10 mouse cellular contexts compared by ENCODE assay signal in genomic region chr2:28518231-28518630, GRCm38 (mm10). TPM values are rescaled to one million over a fixed set of nuclear protein-coding genes. Genes with fewer than 3 reads are reported as not detected.
DNase-seq lines count a peak whose midpoint lies in the region; ATAC-seq and TF ChIP-seq lines count a peak whose summit lies in the region.
"Had no signal": no experiment of that assay in that cellular context is flagged by ENCODE, and none has a peak within 500 bp of the region (broad histone marks: within the 10 kb centered on the region; RNA-seq: fewer than 3 reads in every experiment).

No protein-coding gene starts in this region.

- peak; percentile 63 to 78 for DNase-seq in left cerebral cortex, adult 2 months (ENCODE audit: extremely low spot score in 1 of 2, low spot score in 2 of 2)
- no peak for DNase-seq in left cerebral cortex, adult 11 months (ENCODE audit: low spot score)
- no peak for DNase-seq in ES-E14 (ENCODE audit: low read depth, low spot score)
- peak; percentile 81 to 84 for DNase-seq in frontal cortex, adult 2 months (ENCODE audit: extremely low spot score in 1 of 2, low spot score in 1 of 2)
- no peak for DNase-seq in adrenal gland, postnatal 25 days

- ATAC-seq in neural tube, embryonic 14.5 days (ENCODE audit: low read depth) = no peak
- no peak for ATAC-seq in megakaryocyte progenitor cell, adult 5-6 weeks (replicated peaks; ENCODE audit: poor library complexity)

- peak overlapping the region; percentile 1; the same call in 1 of the 2 replicates for H3K4me2 ChIP-seq in neural tube, embryonic 14.5 days (ENCODE audit: low read depth, low read length)
- H3K4me2 ChIP-seq: embryonic facial prominence, embryonic 12.5 days; heart, embryonic 15.5 days had no signal

- in situ Hi-C loops in ES-E14 (cut with MboI; ENCODE audit: low sequenced_read_pairs in 2 of 2, unreplicated experiment in 2 of 2) = no loop called here

- intact Hi-C loops in left cerebral cortex, adult 2 months (cut with DNase I) = no loop called here

- peak overlapping the region; percentile 11; the same call in 1 of the 2 replicates for H3K4me3 ChIP-seq in left cerebral cortex, adult 2 months
- H3K4me3 ChIP-seq in ES-E14 (ENCODE audit: insufficient read depth in 1 of 2, low read depth in 1 of 2, low read length in 2 of 2, poor library complexity in 1 of 2, severe bottlenecking in 1 of 2) = no peak overlapping the region
- H3K4me3 ChIP-seq in neural tube, embryonic 14.5 days (ENCODE audit: low read depth, low read length) = no peak overlapping the region
- H3K4me3 ChIP-seq: embryonic facial prominence, embryonic 12.5 days; heart, embryonic 15.5 days had no signal

- no peaks in the 10 kb centered on the region for H3K9me3 ChIP-seq in ES-E14 (ENCODE audit: control insufficient read depth, insufficient read depth, low read depth, low read length)
- H3K9me3 ChIP-seq in neural tube, embryonic 14.5 days (ENCODE audit: control insufficient read depth, low read length) = no peaks in the 10 kb centered on the region
- H3K9me3 ChIP-seq: embryonic facial prominence, embryonic 12.5 days; heart, embryonic 15.5 days had no signal

- no peak overlapping the region for H3K9ac ChIP-seq in ES-E14 (ENCODE audit: insufficient read depth, low read depth, low read length, poor library complexity, severe bottlenecking)
- H3K9ac ChIP-seq in neural tube, embryonic 14.5 days (replicated peaks; ENCODE audit: low read depth, low read length) = no peak overlapping the region
- H3K9ac ChIP-seq: embryonic facial prominence, embryonic 12.5 days; heart, embryonic 15.5 days had no signal

- 10% methylated on average over 2 of the region's 2 CpGs for WGBS in neural tube, embryonic 14.5 days

- H3K4me1 ChIP-seq in ES-E14 (ENCODE audit: control insufficient read depth in 2 of 2, insufficient read depth in 2 of 2, low read length in 2 of 2, poor library complexity in 1 of 2) = peaks cover 3 to 31% of the 10 kb centered on the region in 2 experiments; a peak in 3 of 4 replicates
- H3K4me1 ChIP-seq in neural tube, embryonic 14.5 days (ENCODE audit: control insufficient read depth, insufficient read depth, low read length) = peaks cover 47% of the 10 kb centered on the region

- H3K36me3 ChIP-seq in ES-E14 (ENCODE audit: control insufficient read depth, insufficient read depth, low read length, poor library complexity, severe bottlenecking) = peaks cover 3% of the 10 kb centered on the region; the same call in 1 of the 2 replicates
- H3K36me3 ChIP-seq in neural tube, embryonic 14.5 days (ENCODE audit: control insufficient read depth, insufficient read depth, low read length) = no peaks in the 10 kb centered on the region
- H3K36me3 ChIP-seq: heart, embryonic 15.5 days had no signal

- H3K27ac ChIP-seq in left cerebral cortex, adult 2 months = peak overlapping the region; percentile 83
- peak overlapping the region; percentile 92; the same call in 1 of the 2 replicates for H3K27ac ChIP-seq in ES-E14 (ENCODE audit: insufficient read depth, low read depth, low read length, poor library complexity, severe bottlenecking)
- H3K27ac ChIP-seq in neural tube, embryonic 14.5 days (ENCODE audit: low read depth, low read length) = no peak overlapping the region
- H3K27ac ChIP-seq: embryonic facial prominence, embryonic 12.5 days; heart, embryonic 15.5 days had no signal

- H3K27me3 ChIP-seq in neural tube, embryonic 14.5 days (ENCODE audit: control insufficient read depth, insufficient read depth, low read length) = no peaks in the 10 kb centered on the region
- H3K27me3 ChIP-seq: embryonic facial prominence, embryonic 12.5 days; heart, embryonic 15.5 days had no signal

- no peak for TF ChIP-seq CTCF in left cerebral cortex, adult 2 months (IDR thresholded peaks at IDR 0.05)

TF ChIP-seq in ES-E14, 5 proteins besides CTCF, POLR2A, EP300 and RAD21:
- no peak for TF ChIP-seq CHD2 (IDR thresholded peaks at IDR 0.05; ENCODE audit: low read depth, low read length)

RNA-seq across cellular contexts. Expression of gene Ralgds, which starts 5.3 kb away (rescaled TPM):
- 10 to 100 TPM; 81.1 to 92.6 TPM for total RNA-seq in left cerebral cortex, adult 2 months (2021)
- total RNA-seq in ES-E14 (2012; rRNA removed) = 18.2 and 24.8 TPM in 2 replicates
- polyA plus RNA-seq in frontal cortex, adult 2 months (2012; rRNA removed) = 90.9 and 92.7 TPM in 2 replicates
- polyA plus RNA-seq in neural tube, embryonic 14.5 days (2014; fragmentation: Nextera tagmentation; extraction: Ambion mirVana) = 76.5 and 88.2 TPM in 2 replicates
- total RNA-seq in megakaryocyte progenitor cell, adult 5-6 weeks (2015) = 3.4 and 7.4 TPM in 2 replicates
- 3.2 and 3.3 TPM in 2 replicates for total RNA-seq in megakaryocyte progenitor cell, adult 5-6 weeks (2017)
- 32.6 and 40.3 TPM in 2 replicates for total RNA-seq in adrenal gland, postnatal 25 days (2021)

RNA-seq across cellular contexts. Expression of gene Gm10134, which starts 12.3 kb away (rescaled TPM):
- 1 to 10 TPM in 1 of 2 experiments, not detected in 1; 1.9 TPM for total RNA-seq in left cerebral cortex, adult 2 months (2021)
- 0.80 and 5.1 TPM in 2 replicates for total RNA-seq in ES-E14 (2012; rRNA removed)
- polyA plus RNA-seq in frontal cortex, adult 2 months (2012; rRNA removed) = 0.54 TPM in 1 of 2 replicates, not detected in the other
- polyA plus RNA-seq in neural tube, embryonic 14.5 days (2014; fragmentation: Nextera tagmentation; extraction: Ambion mirVana) = 3.5 TPM in 1 of 2 replicates, not detected in the other
- total RNA-seq in megakaryocyte progenitor cell, adult 5-6 weeks (2015) = not detected in 2 replicates
- not detected in 2 replicates for total RNA-seq in megakaryocyte progenitor cell, adult 5-6 weeks (2017)
- 3.4 TPM in 1 of 2 replicates, not detected in the other for total RNA-seq in adrenal gland, postnatal 25 days (2021)
- polyA plus RNA-seq: limb, embryonic 11.5 days had no signal

RNA-seq across cellular contexts. Expression of gene Gbgt1, which starts 21.5 kb away (rescaled TPM):
- 1 to 10 TPM; 1.8 to 2.9 TPM for total RNA-seq in left cerebral cortex, adult 2 months (2021)
- 1.4 and 3.1 TPM in 2 replicates for total RNA-seq in ES-E14 (2012; rRNA removed)
- 1.3 and 1.4 TPM in 2 replicates for polyA plus RNA-seq in frontal cortex, adult 2 months (2012; rRNA removed)
- polyA plus RNA-seq in neural tube, embryonic 14.5 days (2014; fragmentation: Nextera tagmentation; extraction: Ambion mirVana) = 0.23 and 1.6 TPM in 2 replicates
- not detected in 2 replicates for total RNA-seq in megakaryocyte progenitor cell, adult 5-6 weeks (2015)
- total RNA-seq in megakaryocyte progenitor cell, adult 5-6 weeks (2017) = not detected in 2 replicates
- 2.1 and 3.2 TPM in 2 replicates for total RNA-seq in adrenal gland, postnatal 25 days (2021)
- polyA plus RNA-seq: limb, embryonic 11.5 days had no signal

RNA-seq across cellular contexts. Expression of gene Cel, which starts 45.0 kb away (rescaled TPM):
- not detected for total RNA-seq in left cerebral cortex, adult 2 months (2021)
- total RNA-seq in ES-E14 (2012; rRNA removed) = not detected in 2 replicates
- 0.10 TPM in 1 of 2 replicates, not detected in the other for polyA plus RNA-seq in frontal cortex, adult 2 months (2012; rRNA removed)
- polyA plus RNA-seq in neural tube, embryonic 14.5 days (2014; fragmentation: Nextera tagmentation; extraction: Ambion mirVana) = not detected in 2 replicates
- total RNA-seq in megakaryocyte progenitor cell, adult 5-6 weeks (2015) = not detected in 2 replicates
- not detected in 2 replicates for total RNA-seq in megakaryocyte progenitor cell, adult 5-6 weeks (2017)
- total RNA-seq in adrenal gland, postnatal 25 days (2021) = 0.24 TPM in 1 of 2 replicates, not detected in the other
- polyA plus RNA-seq: embryonic facial prominence, embryonic 12.5 days; limb, embryonic 11.5 days had no signal

RNA-seq across cellular contexts. Expression of gene Mrps2, which starts 50.4 kb away (rescaled TPM):
- 10 to 100 TPM; 36.1 to 36.8 TPM for total RNA-seq in left cerebral cortex, adult 2 months (2021)
- 24.9 and 29.9 TPM in 2 replicates for total RNA-seq in ES-E14 (2012; rRNA removed)
- 34.7 and 37.4 TPM in 2 replicates for polyA plus RNA-seq in frontal cortex, adult 2 months (2012; rRNA removed)
- 57.2 and 57.7 TPM in 2 replicates for polyA plus RNA-seq in neural tube, embryonic 14.5 days (2014; fragmentation: Nextera tagmentation; extraction: Ambion mirVana)
- 64.8 and 71.0 TPM in 2 replicates for total RNA-seq in megakaryocyte progenitor cell, adult 5-6 weeks (2015)
- 31.2 and 32.5 TPM in 2 replicates for total RNA-seq in megakaryocyte progenitor cell, adult 5-6 weeks (2017)
- total RNA-seq in adrenal gland, postnatal 25 days (2021) = 52.4 and 61.8 TPM in 2 replicates

Comparison
In these comparisons a context has a peak if more than half of its experiments do, and no peak if none do; other contexts are left out.
1. DNase-seq: peak in left cerebral cortex, adult 2 months (2 of 2) and frontal cortex, adult 2 months (2 of 2); none in left cerebral cortex, adult 11 months (single experiment), ES-E14 (single experiment) and adrenal gland, postnatal 25 days (single experiment).